Mouse (Mus musculus): ENCODE measurements around the gene Plet1. TPM values are rescaled to one million over a fixed set of nuclear protein-coding genes. Genes with fewer than 3 reads are reported as not detected.
A peak's percentile ranks its signal among the peaks of the same experiment; 100 is the strongest.

Gene Plet1
- polyA plus RNA-seq, 1 experiment from 2014 or later, result not detected

GRCm38 (mm10) chr9:50476651-50477050, 17.7 kb upstream of the Plet1 start:
- WGBS, result 76% methylated on average over 7 of the region's 7 CpGs
- no peaks in the 10 kb centered on the region for H3K36me3 ChIP-seq
- no peak overlapping the region for H3K4me3 ChIP-seq
- H3K9me3 ChIP-seq (replicated peaks), result no peaks in the 10 kb centered on the region
- peaks cover 11% of the 10 kb centered on the region; the same call in 1 of the 2 replicates for H3K27me3 ChIP-seq (ENCODE audit: low read depth, poor library complexity, severe bottlenecking)
- H3K4me1 ChIP-seq, result peaks cover 16% of the 10 kb centered on the region
- no peak overlapping the region for H3K27ac ChIP-seq
- DNase-seq (ENCODE audit: low spot score), result no peak

GRCm38 (mm10) chr9:50477270-50477669, 17.1 kb upstream of the Plet1 start:
- Histone ChIP-seq H3K36me3 (no peaks in the 10 kb centered on the region), H3K27me3 (ENCODE audit: low read depth, poor library complexity, severe bottlenecking) (peaks cover 11% of the 10 kb centered on the region; the same call in 1 of the 2 replicates), H3K27ac (no peak overlapping the region), H3K4me3 (no peak overlapping the region), H3K4me1 (peaks cover 16% of the 10 kb centered on the region), H3K9me3 (replicated peaks) (no peaks in the 10 kb centered on the region)
- no peak for DNase-seq (ENCODE audit: low spot score)
- WGBS, result 84% methylated on average over 9 of the region's 9 CpGs

GRCm38 (mm10) chr9:50478826-50479225, 15.5 kb upstream of the Plet1 start:
- Histone ChIP-seq H3K27me3 (ENCODE audit: low read depth, poor library complexity, severe bottlenecking) (peaks cover 17% of the 10 kb centered on the region; the same call in 1 of the 2 replicates), H3K27ac (no peak overlapping the region), H3K9me3 (replicated peaks) (no peaks in the 10 kb centered on the region), H3K36me3 (no peaks in the 10 kb centered on the region), H3K4me3 (no peak overlapping the region), H3K4me1 (peaks cover 16% of the 10 kb centered on the region)
- no peak for DNase-seq (ENCODE audit: low spot score)
- 15% methylated on average over 5 of the region's 5 CpGs for WGBS

GRCm38 (mm10) chr9:50479476-50479875, 14.8 kb upstream of the Plet1 start:
- H3K9me3 ChIP-seq (replicated peaks), result no peaks in the 10 kb centered on the region
- no peak for DNase-seq (ENCODE audit: low spot score)
- H3K36me3 ChIP-seq, result no peaks in the 10 kb centered on the region
- H3K27ac ChIP-seq, result no peak overlapping the region
- WGBS, result 36% methylated on average over 8 of the region's 8 CpGs
- H3K27me3 ChIP-seq (ENCODE audit: low read depth, poor library complexity, severe bottlenecking), result peaks cover 20% of the 10 kb centered on the region; the same call in 1 of the 2 replicates
- peaks cover 16% of the 10 kb centered on the region for H3K4me1 ChIP-seq
- no peak overlapping the region for H3K4me3 ChIP-seq

- H3K4me3 ChIP-seq, result no peak overlapping the region
- no peaks in the 10 kb centered on the region for H3K36me3 ChIP-seq
- H3K9me3 ChIP-seq (replicated peaks), result no peaks in the 10 kb centered on the region
- peaks cover 26% of the 10 kb centered on the region for H3K4me1 ChIP-seq
- peaks cover 14% of the 10 kb centered on the region; the same call in 1 of the 2 replicates for H3K27me3 ChIP-seq (ENCODE audit: low read depth, poor library complexity, severe bottlenecking)
- H3K27ac ChIP-seq, result no peak overlapping the region
- no peak for DNase-seq (ENCODE audit: low spot score)
- WGBS, result 88% methylated on average over 8 of the region's 8 CpGs
These were observed 11.6 kb upstream of the Plet1 start for GRCm38 (mm10) chr9:50482743-50483142.

GRCm38 (mm10) chr9:50485521-50485920, 8.8 kb upstream of the Plet1 start:
- no peaks in the 10 kb centered on the region for H3K9me3 ChIP-seq (replicated peaks)
- H3K4me3 ChIP-seq, result peak overlapping the region; percentile 35
- peaks cover 14% of the 10 kb centered on the region for H3K4me1 ChIP-seq
- H3K27ac ChIP-seq, result no peak overlapping the region
- no peaks in the 10 kb centered on the region for H3K36me3 ChIP-seq
- peaks cover 9% of the 10 kb centered on the region; the same call in 1 of the 2 replicates for H3K27me3 ChIP-seq (ENCODE audit: low read depth, poor library complexity, severe bottlenecking)
- 3% methylated on average over 10 of the region's 10 CpGs for WGBS
- DNase-seq (ENCODE audit: low spot score), result peak; percentile 47

- Histone ChIP-seq H3K9me3 (replicated peaks) (no peaks in the 10 kb centered on the region), H3K36me3 (no peaks in the 10 kb centered on the region), H3K27me3 (ENCODE audit: low read depth, poor library complexity, severe bottlenecking) (no peaks in the 10 kb centered on the region), H3K27ac (no peak overlapping the region), H3K4me1 (peaks cover 16% of the 10 kb centered on the region), H3K4me3 (no peak overlapping the region)
- no peak for DNase-seq (ENCODE audit: low spot score)
These were observed 3.5 kb upstream of the Plet1 start for GRCm38 (mm10) chr9:50490836-50491235.

GRCm38 (mm10) chr9:50491531-50492045, 2.7 kb upstream of the Plet1 start:
- Histone ChIP-seq H3K9me3 (replicated peaks) (no peaks in the 10 kb centered on the region), H3K4me3 (no peak overlapping the region), H3K4me1 (peaks cover 22% of the 10 kb centered on the region), H3K36me3 (no peaks in the 10 kb centered on the region), H3K27ac (no peak overlapping the region), H3K27me3 (ENCODE audit: low read depth, poor library complexity, severe bottlenecking) (no peaks in the 10 kb centered on the region)
- WGBS, result 72% methylated on average over 2 of the region's 2 CpGs
- DNase-seq (ENCODE audit: low spot score), result no peak

- Histone ChIP-seq H3K27me3 (ENCODE audit: low read depth, poor library complexity, severe bottlenecking) (no peaks in the 10 kb centered on the region), H3K36me3 (no peaks in the 10 kb centered on the region), H3K27ac (no peak overlapping the region), H3K4me3 (no peak overlapping the region), H3K9me3 (replicated peaks) (no peaks in the 10 kb centered on the region), H3K4me1 (peaks cover 27% of the 10 kb centered on the region)
- 83% methylated on average over 2 of the region's 2 CpGs for WGBS
- DNase-seq (ENCODE audit: low spot score), result no peak
These were observed 548 bp upstream of the Plet1 start for GRCm38 (mm10) chr9:50493777-50494176.

- Histone ChIP-seq H3K4me1 (peaks cover 29% of the 10 kb centered on the region), H3K36me3 (no peaks in the 10 kb centered on the region), H3K4me3 (no peak overlapping the region), H3K27ac (no peak overlapping the region; the same call in 1 of the 2 replicates), H3K27me3 (ENCODE audit: low read depth, poor library complexity, severe bottlenecking) (no peaks in the 10 kb centered on the region), H3K9me3 (replicated peaks) (no peaks in the 10 kb centered on the region)
- DNase-seq (ENCODE audit: low spot score), result no peak
- WGBS, result 79% methylated on average over 10 of the region's 10 CpGs
These were observed 1.3 kb downstream of the Plet1 start for GRCm38 (mm10) chr9:50495405-50496150.

GRCm38 (mm10) chr9:50496151-50496505, 1.8 kb downstream of the Plet1 start:
- no peak for DNase-seq (ENCODE audit: low spot score)
- WGBS, result 45% methylated on average over 6 of the region's 6 CpGs
- Histone ChIP-seq H3K27ac (no peak overlapping the region; the same call in 1 of the 2 replicates), H3K9me3 (replicated peaks) (no peaks in the 10 kb centered on the region), H3K4me1 (peaks cover 32% of the 10 kb centered on the region), H3K27me3 (ENCODE audit: low read depth, poor library complexity, severe bottlenecking) (no peaks in the 10 kb centered on the region), H3K36me3 (no peaks in the 10 kb centered on the region), H3K4me3 (no peak overlapping the region)

- Histone ChIP-seq H3K4me3 (no peak overlapping the region), H3K27me3 (ENCODE audit: low read depth, poor library complexity, severe bottlenecking) (no peaks in the 10 kb centered on the region), H3K9me3 (replicated peaks) (no peaks in the 10 kb centered on the region), H3K27ac (no peak overlapping the region), H3K4me1 (peaks cover 31% of the 10 kb centered on the region), H3K36me3 (no peaks in the 10 kb centered on the region)
- DNase-seq (ENCODE audit: low spot score), result no peak
- WGBS, result 28% methylated on average over 6 of the region's 6 CpGs
These were observed 2.2 kb downstream of the Plet1 start for GRCm38 (mm10) chr9:50496546-50496945.

- Histone ChIP-seq H3K27ac (no peak overlapping the region), H3K9me3 (replicated peaks) (no peaks in the 10 kb centered on the region), H3K4me3 (no peak overlapping the region), H3K4me1 (peaks cover 26% of the 10 kb centered on the region), H3K36me3 (no peaks in the 10 kb centered on the region), H3K27me3 (ENCODE audit: low read depth, poor library complexity, severe bottlenecking) (no peaks in the 10 kb centered on the region)
- 63% methylated on average over 6 of the region's 6 CpGs for WGBS
- DNase-seq (ENCODE audit: low spot score), result no peak
These were observed 2.8 kb downstream of the Plet1 start for GRCm38 (mm10) chr9:50497076-50497475.
